Mouse (Mus musculus) CD4-positive helper T cell, adult 2 months (primary cell): Measurements from ENCODE around the gene Psmd12.

ENCODE experiments used
- DNase-seq: peaks from one replicate; pipeline ENCODE4 v3.0.0-alpha.2; 2012; ENCODE audit warnings: low read depth, missing footprints, low spot score

The Psmd12 gene

DNA sequence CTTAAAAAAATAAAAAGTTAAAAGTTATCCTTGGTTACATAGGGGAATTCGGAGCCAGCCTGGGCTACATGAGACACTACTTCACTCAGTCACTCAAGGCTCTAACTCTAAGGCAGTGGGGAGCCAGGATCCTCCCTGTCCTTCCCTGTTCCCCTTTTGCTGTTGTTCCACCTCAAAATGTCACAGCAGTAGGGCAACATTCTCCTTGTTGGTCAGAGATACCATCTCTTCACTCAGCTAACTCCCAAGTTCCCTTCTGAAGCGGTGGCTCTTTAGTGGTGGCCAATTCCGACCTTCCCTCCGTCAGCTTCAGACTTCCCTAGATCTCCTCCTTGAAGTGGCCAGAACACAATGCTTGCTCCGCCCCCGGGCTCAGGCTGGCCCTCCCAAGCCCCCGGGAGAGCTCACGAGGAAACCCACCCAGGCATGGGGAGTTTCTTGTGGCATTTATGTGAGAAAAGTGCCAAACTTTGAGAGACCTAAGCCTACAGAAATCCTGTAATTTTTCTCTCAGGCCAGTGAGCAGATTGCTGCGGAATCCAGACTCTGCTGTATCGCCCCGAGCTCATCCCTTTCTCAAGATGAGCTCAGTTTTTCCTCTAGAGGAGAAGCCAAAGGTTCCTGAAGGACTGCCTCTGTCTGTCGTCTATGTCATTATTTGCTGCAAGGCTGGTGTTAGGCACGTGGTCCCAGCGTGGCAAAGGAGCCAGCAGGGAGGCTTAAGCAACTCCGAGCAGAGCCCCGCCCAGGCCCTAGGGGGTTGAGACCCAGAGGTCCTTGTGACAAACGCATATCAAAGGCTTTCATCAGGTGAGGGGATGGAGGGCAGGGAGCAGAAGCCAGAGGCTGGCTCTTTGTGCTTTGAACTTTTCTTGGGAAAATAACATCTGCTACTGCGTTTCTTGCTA, 31.3 kb downstream of the Psmd12 start:
- DNase-seq, result no peak

GRCm38 (mm10) chr11:107511954-107512353, 32.7 kb downstream of the Psmd12 start:
- peak; percentile 80 for DNase-seq

DNA sequence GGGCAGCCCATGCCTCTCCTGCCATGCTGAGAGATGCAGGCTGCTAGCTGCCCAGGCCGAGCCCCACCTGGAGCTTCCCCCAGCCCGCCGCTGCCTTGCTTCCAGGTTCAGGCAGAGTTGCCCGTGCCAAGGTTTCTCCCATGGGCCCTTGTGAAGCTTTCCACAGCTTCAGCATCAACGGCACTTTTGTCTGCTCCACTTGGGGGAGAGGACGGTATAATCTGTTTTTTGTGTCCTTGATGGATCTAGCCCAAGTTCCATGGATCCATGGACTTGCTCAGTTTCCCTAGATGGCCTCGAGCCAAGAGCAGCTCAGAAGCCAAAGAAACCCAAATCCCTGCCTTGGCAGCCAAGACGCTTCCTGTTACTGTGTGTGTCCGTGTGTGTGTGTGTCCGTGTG, 33.8 kb downstream of the Psmd12 start:
- no peak for DNase-seq

DNA sequence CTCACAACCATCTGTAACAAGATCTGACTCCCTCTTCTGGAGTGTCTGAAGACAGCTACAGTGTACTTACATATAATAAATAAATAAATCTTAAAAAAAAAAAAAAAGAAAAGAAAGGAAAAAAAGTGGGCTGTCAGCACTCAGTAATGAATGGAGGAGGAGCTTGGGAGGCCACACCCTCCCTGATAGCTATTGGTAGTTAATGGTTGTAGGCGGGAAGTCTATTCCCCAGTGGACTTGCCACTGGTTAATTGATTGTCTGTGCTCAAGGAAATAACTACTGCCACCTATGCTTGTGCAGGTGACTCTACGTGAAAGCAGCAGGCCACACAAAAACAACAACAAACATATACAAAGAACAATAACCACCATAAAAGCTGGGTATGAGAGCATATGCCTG, 37.1 kb downstream of the Psmd12 start:
- DNase-seq, result no peak

- DNase-seq, result no peak
Observed at GRCm38 (mm10) chr11:107518645-107519429, 39.6 kb downstream of the Psmd12 start.

DNA sequence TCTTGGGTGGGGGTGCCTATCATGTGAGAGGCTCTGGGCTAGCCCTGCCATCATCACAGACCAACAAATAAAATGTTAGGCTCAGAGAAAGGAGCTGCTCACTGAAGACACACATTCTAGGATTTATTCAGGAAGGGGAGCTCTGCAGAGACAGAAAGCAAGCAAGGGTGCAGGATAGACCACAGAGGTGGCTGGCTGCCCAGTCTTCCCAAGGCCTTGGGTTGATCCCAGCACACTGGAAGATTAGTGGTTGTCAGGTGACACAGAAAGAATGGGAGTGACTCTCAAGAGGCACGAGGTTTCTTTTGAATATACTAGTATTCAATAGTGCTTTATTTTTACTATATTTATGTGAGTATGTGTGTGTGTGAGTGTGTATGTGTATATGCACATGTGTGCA, 41.9 kb downstream of the Psmd12 start:
- DNase-seq, result no peak

GRCm38 (mm10) chr11:107524966-107525365, 45.7 kb downstream of the Psmd12 start:
- DNase-seq, result no peak

DNA sequence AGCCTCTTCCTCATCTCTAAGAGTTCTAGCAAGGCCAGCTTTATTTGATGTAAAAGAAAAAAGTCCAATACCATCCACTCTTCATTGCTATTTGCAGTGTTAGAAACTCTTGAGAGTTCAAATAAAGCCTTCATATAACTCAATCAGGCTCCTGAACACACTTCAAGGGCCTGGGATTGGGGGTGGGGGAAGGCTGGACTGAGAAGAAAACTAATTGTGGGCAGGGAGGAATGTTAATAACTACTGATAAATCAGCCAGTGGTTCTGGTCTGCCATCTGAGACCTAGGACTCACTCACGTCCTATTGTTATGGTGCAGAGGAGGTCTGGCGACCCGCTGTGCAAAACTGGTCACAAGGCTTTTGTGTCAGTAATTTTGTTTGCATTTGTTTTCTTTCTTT, 48.3 kb downstream of the Psmd12 start:
- no peak for DNase-seq

GRCm38 (mm10) chr11:107529320-107529719, 50.0 kb downstream of the Psmd12 start:
- DNase-seq, result peak; percentile 67

DNA sequence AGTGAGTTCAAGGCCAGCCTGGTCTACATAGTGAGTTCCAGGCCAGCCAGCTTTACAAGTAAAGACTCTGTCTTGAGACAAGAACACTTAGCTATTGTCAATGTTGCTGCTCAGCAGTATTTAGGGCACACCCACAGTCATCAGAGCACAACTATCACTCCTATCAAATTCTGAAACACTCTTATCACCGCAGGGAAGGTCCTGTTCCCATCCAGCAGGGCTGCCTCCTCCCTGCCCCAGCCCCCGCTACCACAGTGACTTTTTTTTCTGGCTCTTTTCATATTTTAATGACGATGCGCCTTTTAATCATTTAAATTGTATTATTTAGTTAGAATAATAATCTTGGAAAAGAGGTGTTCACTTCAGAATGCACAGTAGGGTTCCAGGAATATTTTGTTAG, 52.2 kb downstream of the Psmd12 start:
- no peak for DNase-seq

DNA sequence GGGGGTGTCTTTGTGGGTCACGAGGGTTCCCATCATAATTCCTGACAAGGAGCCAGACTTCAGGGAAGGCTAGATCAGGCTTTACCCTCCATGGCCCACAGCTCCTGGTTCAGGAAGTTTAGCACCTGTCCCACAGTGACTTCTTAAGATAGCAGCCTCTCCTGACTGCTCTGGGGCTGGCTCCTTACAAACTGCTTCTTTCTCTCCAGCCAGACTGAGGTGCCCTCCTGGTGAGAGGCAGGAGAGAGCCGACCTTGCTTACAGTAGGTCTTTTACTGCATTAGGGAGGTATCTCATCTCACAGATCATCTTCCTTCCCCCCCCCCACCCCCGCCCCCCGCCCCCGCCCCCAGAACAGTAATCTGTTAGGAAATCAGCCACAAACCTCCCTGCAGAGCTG, 53.0 kb downstream of the Psmd12 start:
- no peak for DNase-seq

DNA sequence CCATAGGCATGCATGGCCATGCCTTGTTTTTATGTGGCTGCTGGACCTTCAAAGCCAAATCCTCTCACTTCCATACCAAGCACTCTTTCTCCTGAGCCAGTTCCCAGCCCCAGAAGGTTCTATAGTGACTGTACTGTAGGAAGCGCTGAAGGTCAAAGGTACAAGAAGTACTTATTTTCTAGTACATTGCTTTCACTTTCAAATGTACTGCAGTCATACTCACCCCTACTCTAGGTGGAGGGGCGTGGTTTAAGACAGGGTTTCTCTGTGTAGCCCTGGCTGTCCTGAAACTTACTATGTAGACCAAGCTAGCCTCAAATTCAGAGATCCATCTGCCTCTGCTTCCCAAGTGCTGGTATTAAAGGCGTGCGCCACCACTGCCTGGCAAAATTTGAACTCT, 59.7 kb downstream of the Psmd12 start:
- DNase-seq, result peak; percentile 59

- DNase-seq, result no peak
Observed at GRCm38 (mm10) chr11:107540339-107540738, 61.1 kb downstream of the Psmd12 start.

- DNase-seq, result no peak
Observed at GRCm38 (mm10) chr11:107545747-107546476, 66.6 kb downstream of the Psmd12 start.

DNA sequence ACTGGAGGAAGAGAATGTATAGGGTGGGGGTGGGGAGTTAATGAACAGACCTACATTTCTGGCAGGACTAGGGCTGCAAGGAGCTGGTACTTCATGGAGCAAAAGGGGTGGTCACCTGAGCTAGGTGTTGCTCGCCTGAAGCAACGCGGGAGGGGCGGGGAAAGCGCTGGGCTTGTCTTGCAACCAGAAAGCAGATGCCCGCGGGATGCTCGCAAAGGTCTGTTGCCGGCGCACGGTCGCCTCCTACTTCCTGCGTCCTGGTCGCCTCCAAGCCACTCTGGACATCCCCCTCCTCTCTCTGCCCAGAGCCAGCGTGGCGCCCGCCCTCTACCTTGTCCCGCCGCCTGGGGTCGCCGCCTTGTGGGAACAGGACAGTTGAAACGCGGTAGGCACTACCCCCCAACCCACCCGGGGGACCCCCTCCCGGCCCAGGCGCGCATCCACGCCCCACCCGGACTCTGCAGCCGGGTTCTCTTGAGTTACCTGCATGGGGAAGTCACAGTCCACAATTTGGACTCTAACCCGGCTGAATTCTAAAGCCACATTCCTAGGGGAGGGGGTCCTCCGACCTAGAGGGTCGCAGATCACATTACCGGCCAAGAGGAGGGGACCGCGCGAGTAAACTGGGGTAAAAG, 67.5 kb downstream of the Psmd12 start:
- DNase-seq, result peak; percentile 54

DNA sequence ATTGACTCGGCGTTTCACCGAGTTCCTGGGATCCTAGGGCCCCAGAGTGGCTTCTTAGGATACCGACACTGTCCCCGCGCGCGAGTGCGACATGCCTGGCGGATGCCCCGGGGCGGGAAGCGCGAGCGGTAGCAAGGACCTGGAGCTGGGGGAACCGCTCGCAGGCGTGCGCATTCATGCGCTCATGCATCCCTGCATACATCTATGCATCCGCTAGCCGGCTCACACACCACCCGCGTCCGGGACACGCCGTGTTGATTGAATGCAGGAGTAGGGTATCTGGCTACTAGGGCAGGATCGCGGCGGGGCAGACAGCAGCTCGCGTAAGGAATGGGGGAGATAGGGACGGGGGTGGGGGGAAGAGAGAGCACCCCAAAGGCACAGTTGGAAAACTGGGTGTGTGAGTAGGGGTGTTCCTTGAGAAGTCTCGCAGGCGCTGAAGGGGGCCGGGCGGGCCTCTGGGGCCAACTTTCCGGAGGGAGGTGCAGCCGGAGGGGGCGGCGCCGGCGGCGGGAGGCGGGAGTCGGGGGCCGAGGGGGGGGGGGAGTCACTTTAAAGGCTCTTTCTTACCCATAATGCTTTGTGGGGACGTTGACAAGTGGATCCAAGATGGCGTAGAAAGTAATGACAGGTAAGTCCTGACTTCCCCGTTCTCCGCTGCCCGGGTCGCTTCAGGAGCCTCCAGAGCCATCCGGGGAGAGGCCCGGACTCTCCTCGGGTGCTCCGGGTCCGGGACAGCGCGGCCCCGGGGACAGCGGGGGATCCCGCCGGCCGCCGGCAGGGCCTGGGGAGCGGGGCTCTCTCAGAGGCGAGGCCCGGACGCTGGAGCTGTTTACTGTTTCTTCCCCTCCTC, 68.3 kb downstream of the Psmd12 start, which contains the start of gene Helz:
TSS of gene Helz (plus strand) at position 580 of the 853 bp plus-strand sequence.
- DNase-seq, result peak; percentile 90

GRCm38 (mm10) chr11:107548204-107548975, 69.1 kb downstream of the Psmd12 start:
- no peak for DNase-seq
